Mouse (Mus musculus): ENCODE measurements around the gene Lsm12. TPM values are rescaled to one million over a fixed set of nuclear protein-coding genes. Genes with fewer than 3 reads are reported as not detected.

The Lsm12 gene
- polyA plus RNA-seq, 1 experiment from 2014 or later = 83.4 TPM

DNA sequence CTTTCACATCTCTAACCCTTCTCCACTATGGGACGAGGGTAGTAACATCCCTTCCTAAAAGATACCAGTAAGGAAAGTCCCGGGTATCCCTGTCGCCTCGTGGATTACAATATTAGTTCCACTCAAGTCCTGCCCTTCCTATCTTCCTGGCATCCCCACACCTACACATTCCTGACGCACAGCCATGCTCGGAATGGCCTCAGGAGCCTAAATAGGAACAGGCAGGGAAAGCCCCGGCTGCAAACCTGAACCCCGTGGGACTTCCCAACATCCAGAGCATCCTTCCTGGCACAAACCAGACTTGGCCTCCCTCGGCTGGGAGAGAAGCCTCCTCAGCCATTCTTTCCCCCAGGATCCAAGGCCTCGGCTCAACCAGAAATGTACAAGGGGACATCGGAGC is 30.4 kb upstream of the Lsm12 start:
- no peaks in the 10 kb centered on the region for H3K27me3 ChIP-seq
- H3K4me1 ChIP-seq (replicated peaks) = peaks cover 95% of the 10 kb centered on the region
- H3K4me2 ChIP-seq = peak overlapping the region; percentile 83
- ATAC-seq (replicated peaks; ENCODE audit: insufficient number of reproducible peaks, insufficient read depth, low FRiP score, low read depth) = no peak
- H3K4me3 ChIP-seq = peak overlapping the region; percentile 68
- peak overlapping the region; percentile 55 for H3K9ac ChIP-seq
- WGBS = 32% methylated on average over 11 of the region's 11 CpGs
- H3K27ac ChIP-seq = peak overlapping the region; percentile 95
- H3K36me3 ChIP-seq = no peaks in the 10 kb centered on the region
- H3K9me3 ChIP-seq (replicated peaks) = no peaks in the 10 kb centered on the region

DNA sequence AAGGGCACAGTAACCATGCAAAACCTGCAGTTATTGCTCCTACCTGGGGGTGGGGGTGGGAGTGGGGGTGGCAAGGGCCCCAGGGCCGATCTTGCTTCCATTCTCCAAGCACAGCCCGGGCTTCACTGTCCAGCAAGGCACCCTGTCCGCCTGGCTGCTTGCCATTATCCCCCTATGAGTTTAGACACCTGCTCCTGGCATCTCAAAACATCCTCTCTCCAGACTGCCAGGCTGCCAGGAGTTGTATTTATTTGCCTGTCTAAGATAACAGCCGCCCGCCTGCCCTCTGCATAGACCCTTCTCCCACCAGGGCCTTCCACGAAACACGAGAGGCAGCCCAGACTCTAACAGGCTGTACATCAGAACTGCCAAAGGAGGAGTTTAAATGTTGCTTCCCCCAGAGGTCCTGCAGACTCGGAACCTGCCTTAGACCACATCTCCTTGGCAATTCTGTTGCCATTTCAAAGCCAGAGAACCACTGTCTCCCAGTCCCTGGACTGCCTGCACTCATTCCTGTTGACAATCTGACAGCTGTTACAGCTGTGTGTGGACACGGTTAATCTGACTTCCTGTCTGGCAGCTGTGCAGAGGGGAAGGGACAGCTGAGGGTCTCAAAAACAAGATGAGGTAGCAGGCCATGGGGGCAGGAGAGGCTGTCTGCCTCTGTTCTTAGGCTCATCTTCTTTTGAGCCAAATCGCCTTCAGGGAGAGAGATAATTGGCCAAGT is 29.5 kb upstream of the Lsm12 start:
- peak overlapping the region; percentile 95 for H3K27ac ChIP-seq
- peak overlapping the region; percentile 83 for H3K4me2 ChIP-seq
- peak overlapping the region; percentile 11 for H3K9ac ChIP-seq
- 19% methylated on average over 10 of the region's 10 CpGs for WGBS
- 0 out of 2 replicates have a peak overlapping the region, but pooled peaks have one; percentile 1 for H3K4me3 ChIP-seq
- H3K36me3 ChIP-seq = no peaks in the 10 kb centered on the region
- no peaks in the 10 kb centered on the region for H3K27me3 ChIP-seq
- no peaks in the 10 kb centered on the region for H3K9me3 ChIP-seq (replicated peaks)
- H3K4me1 ChIP-seq (replicated peaks) = peaks cover 95% of the 10 kb centered on the region
- no peak for ATAC-seq (replicated peaks; ENCODE audit: insufficient number of reproducible peaks, insufficient read depth, low FRiP score, low read depth)

DNA sequence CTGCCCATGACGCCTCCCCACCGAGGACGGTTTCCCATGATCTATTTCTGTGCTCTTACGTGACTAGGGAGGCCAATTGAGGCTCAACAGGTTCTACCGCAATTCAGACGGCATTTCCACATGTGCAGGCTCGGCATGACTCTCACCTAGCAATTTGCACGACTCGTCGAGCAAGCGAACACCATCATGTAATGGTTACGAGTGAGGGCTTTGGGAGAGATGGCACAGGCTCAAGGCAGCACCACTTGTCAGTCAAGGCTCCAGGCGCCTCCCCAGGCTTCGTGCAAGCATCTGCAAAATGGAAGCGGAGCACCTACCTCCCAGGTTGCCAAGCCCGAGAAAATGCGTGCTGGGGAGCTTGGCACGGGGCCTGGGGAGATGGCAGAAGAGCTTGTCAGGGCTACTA is 26.8 kb upstream of the Lsm12 start:
- 39% methylated on average over 18 of the region's 18 CpGs for WGBS

DNA sequence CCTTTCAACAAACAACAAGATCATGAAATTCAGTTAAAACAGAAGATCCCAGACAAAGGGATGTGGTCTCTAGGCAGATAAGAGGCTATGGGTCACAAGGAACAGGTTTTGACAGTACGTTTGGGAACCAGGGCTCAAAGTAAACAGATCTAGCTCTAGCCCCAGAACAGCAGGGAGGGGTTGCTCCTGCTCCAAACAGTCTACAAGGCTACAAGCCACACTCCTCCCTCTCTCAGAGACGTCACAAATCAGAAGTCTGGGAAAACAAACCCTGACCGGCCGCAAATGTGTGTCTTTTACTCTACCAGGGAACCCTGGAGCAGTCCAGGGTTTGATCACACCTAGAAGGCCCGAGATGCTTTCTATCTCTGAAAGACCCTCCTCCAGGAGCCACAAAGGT is 25.9 kb upstream of the Lsm12 start:
- no peak for ATAC-seq (replicated peaks; ENCODE audit: insufficient number of reproducible peaks, insufficient read depth, low FRiP score, low read depth)
- Histone ChIP-seq H3K4me3 (no peak overlapping the region), H3K36me3 (peaks cover 7% of the 10 kb centered on the region), H3K27me3 (no peaks in the 10 kb centered on the region), H3K4me2 (no peak overlapping the region), H3K4me1 (replicated peaks) (peaks cover 97% of the 10 kb centered on the region), H3K9me3 (replicated peaks) (no peaks in the 10 kb centered on the region), H3K27ac (peak overlapping the region; percentile 76), H3K9ac (no peak overlapping the region; the same call in 1 of the 2 replicates)
- 59% methylated on average over 5 of the region's 5 CpGs for WGBS

More for the DNA sequence above, 26.8 kb upstream of the Lsm12 start:
- no peak overlapping the region for H3K4me3 ChIP-seq
- ATAC-seq (replicated peaks; ENCODE audit: insufficient number of reproducible peaks, insufficient read depth, low FRiP score, low read depth) = no peak
- peak overlapping the region; percentile 42 for H3K4me2 ChIP-seq
- H3K9me3 ChIP-seq (replicated peaks) = no peaks in the 10 kb centered on the region
- H3K36me3 ChIP-seq = no peaks in the 10 kb centered on the region
- H3K4me1 ChIP-seq (replicated peaks) = peaks cover 97% of the 10 kb centered on the region
- H3K27me3 ChIP-seq = no peaks in the 10 kb centered on the region
- no peak overlapping the region for H3K9ac ChIP-seq
- peak overlapping the region; percentile 76 for H3K27ac ChIP-seq

DNA sequence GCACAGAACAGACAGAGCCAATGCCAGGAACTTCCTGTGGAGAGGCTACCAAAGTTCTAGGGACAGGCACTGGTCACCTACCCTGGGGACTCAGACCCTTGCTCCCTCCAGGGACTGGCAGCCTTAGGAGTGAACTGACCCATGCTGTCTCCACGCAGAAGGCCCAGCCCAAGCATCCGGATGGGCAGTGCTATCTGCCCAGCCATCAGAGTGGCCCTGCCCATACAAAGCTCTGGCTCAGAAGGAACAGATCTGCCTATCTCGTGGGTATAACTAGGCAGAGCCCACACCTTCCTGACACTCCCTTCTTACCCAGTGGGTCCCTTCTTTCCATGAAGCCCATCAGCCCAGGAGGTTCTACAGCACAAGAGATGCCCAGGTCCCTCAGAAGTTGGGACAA is 25.1 kb upstream of the Lsm12 start:
- no peaks in the 10 kb centered on the region for H3K9me3 ChIP-seq (replicated peaks)
- H3K27me3 ChIP-seq = no peaks in the 10 kb centered on the region
- 56% methylated on average over 3 of the region's 3 CpGs for WGBS
- H3K36me3 ChIP-seq = peaks cover 13% of the 10 kb centered on the region
- no peak overlapping the region for H3K4me2 ChIP-seq
- ATAC-seq (replicated peaks; ENCODE audit: insufficient number of reproducible peaks, insufficient read depth, low FRiP score, low read depth) = no peak
- no peak overlapping the region for H3K27ac ChIP-seq
- peaks cover 93% of the 10 kb centered on the region for H3K4me1 ChIP-seq (replicated peaks)
- no peak overlapping the region for H3K9ac ChIP-seq
- H3K4me3 ChIP-seq = no peak overlapping the region

DNA sequence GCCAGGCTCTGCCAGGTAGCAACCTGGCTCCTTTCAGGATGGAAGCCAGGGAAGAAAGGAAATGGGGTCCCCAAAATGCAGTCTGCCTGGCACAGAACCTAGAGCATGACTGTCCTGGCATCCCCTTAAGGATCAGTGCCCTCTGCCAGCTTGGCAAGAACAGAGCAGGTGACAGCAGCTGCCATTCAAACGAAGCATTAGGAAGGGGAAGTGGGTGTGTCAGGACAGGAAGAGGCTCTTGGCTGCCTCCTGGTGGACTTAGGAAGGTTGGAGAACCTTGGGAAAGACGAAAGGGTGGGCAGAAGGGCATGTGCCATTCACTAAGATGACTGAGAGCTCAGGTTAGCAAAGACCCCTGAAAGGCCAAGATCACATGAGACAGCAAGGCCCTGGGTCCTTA is 24.6 kb upstream of the Lsm12 start:
- H3K27me3 ChIP-seq = no peaks in the 10 kb centered on the region
- 38% methylated on average over 2 of the region's 2 CpGs for WGBS
- peak overlapping the region; percentile 79; the same call in 1 of the 2 replicates for H3K27ac ChIP-seq
- H3K4me3 ChIP-seq = no peak overlapping the region
- ATAC-seq (replicated peaks; ENCODE audit: insufficient number of reproducible peaks, insufficient read depth, low FRiP score, low read depth) = no peak
- H3K9me3 ChIP-seq (replicated peaks) = no peaks in the 10 kb centered on the region
- peaks cover 93% of the 10 kb centered on the region for H3K4me1 ChIP-seq (replicated peaks)
- H3K4me2 ChIP-seq = no peak overlapping the region
- peaks cover 13% of the 10 kb centered on the region for H3K36me3 ChIP-seq
- no peak overlapping the region for H3K9ac ChIP-seq

DNA sequence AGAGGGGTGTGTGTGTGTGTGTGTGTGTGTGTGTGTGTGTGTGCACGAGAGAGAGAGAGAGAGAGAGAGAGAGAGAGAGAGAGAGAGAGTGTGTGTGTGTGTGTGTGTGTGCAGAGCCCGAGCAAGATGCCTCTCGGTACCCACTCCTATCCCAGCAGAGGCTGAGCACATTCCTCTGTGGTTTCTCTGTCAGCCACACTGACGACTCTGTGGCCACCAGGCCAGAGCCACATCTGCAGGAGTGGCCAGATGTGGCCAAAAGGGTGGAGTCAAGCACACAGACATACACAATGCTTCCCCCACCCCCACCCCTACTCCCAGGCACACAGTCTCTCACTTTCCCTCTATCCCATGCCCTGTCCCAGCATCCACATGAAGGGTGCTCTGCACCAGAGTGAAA is 23.8 kb upstream of the Lsm12 start:
- no peak overlapping the region for H3K4me2 ChIP-seq
- H3K4me1 ChIP-seq (replicated peaks) = peaks cover 93% of the 10 kb centered on the region
- no peaks in the 10 kb centered on the region for H3K9me3 ChIP-seq (replicated peaks)
- no peak for ATAC-seq (replicated peaks; ENCODE audit: insufficient number of reproducible peaks, insufficient read depth, low FRiP score, low read depth)
- H3K9ac ChIP-seq = no peak overlapping the region
- 30% methylated on average over 3 of the region's 4 CpGs for WGBS
- peaks cover 21% of the 10 kb centered on the region for H3K36me3 ChIP-seq
- peak overlapping the region; percentile 79 for H3K27ac ChIP-seq
- H3K27me3 ChIP-seq = no peaks in the 10 kb centered on the region
- no peak overlapping the region for H3K4me3 ChIP-seq

DNA sequence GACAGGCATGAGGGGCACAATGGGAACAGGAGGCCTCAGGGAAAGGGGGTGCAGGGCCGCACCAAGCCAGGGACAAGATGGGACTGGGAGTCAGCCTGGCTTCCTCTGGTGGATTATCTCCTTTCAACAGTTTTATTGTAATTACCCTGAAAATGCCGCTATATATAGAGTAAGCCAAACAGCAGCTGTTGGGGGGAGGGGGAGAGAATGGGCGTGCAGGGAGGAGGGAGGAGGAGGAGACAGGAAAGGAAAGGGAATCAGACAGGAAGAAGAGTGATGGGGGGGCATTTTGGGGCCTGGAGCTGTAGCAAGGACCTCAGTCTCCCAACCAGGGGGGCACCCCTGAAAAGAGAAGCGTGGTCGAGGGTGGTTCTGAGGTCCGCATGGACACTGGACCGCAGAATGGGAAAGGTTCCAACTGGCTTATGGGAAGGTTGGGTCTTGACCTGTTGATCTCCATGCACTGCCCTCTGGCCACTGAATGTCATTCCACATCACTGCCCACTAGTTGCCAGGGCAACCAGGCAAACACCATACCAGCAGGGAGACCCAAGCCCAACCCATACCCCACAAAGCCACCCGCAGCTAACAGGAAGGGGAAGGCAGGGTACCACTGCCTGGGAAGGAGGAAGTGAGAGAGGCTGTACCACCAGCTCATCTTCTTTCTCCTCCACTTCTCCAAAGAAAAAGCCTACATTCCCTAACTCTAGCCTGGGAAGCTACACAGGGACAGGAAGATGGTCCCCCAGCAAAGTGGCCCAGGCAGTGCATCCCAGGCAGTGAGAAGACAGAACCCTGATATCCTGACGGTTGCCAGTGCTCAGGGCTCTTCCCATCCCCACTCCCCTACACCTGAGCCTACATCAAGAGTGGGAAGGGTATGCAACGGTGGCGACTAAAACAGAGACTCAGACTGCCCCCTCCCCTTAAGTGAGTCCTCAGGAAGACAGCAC is 23.0 kb upstream of the Lsm12 start:
- WGBS = 37% methylated on average over 11 of the region's 11 CpGs
- H3K9me3 ChIP-seq (replicated peaks) = no peaks in the 10 kb centered on the region
- H3K27me3 ChIP-seq = no peaks in the 10 kb centered on the region
- peak overlapping the region; percentile 79 for H3K27ac ChIP-seq
- 0 out of 2 replicates have a peak, but pooled peaks have one; percentile 16 for ATAC-seq (replicated peaks; ENCODE audit: insufficient number of reproducible peaks, insufficient read depth, low FRiP score, low read depth)
- peak overlapping the region; percentile 42 for H3K4me2 ChIP-seq
- H3K36me3 ChIP-seq = peaks cover 28% of the 10 kb centered on the region
- H3K4me3 ChIP-seq = no peak overlapping the region
- peaks cover 89% of the 10 kb centered on the region for H3K4me1 ChIP-seq (replicated peaks)
- H3K9ac ChIP-seq = peak overlapping the region; percentile 26; the same call in 1 of the 2 replicates

DNA sequence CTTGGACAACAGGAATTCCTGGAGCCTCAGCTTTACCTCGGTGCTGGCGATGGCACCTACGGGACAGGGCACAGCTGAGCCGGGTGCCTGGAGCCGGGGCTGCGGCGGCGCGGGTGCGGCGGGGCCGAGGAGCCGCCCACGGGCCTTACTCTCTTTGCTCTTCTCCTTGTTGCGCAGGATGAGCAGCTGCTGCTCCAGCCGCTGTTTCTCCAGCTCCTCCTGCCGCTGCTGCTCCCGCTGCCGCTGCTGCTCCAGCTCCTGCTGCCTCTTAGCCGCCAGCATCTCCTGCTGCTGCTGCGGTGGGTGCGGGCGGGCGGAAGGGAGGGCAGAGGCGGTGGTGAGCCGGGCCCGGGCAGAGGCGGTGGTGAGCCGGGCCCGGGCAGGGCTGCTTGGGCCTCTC is 21.4 kb upstream of the Lsm12 start:
- H3K36me3 ChIP-seq = peaks cover 43% of the 10 kb centered on the region
- no peak overlapping the region for H3K4me2 ChIP-seq
- peaks cover 74% of the 10 kb centered on the region for H3K4me1 ChIP-seq (replicated peaks)
- H3K4me3 ChIP-seq = no peak overlapping the region
- no peaks in the 10 kb centered on the region for H3K27me3 ChIP-seq
- no peak for ATAC-seq (replicated peaks; ENCODE audit: insufficient number of reproducible peaks, insufficient read depth, low FRiP score, low read depth)
- H3K9ac ChIP-seq = 0 out of 2 replicates have a peak overlapping the region, but pooled peaks have one; percentile 19
- no peak overlapping the region for H3K27ac ChIP-seq
- H3K9me3 ChIP-seq (replicated peaks) = no peaks in the 10 kb centered on the region
- WGBS = 73% methylated on average over 30 of the region's 30 CpGs

DNA sequence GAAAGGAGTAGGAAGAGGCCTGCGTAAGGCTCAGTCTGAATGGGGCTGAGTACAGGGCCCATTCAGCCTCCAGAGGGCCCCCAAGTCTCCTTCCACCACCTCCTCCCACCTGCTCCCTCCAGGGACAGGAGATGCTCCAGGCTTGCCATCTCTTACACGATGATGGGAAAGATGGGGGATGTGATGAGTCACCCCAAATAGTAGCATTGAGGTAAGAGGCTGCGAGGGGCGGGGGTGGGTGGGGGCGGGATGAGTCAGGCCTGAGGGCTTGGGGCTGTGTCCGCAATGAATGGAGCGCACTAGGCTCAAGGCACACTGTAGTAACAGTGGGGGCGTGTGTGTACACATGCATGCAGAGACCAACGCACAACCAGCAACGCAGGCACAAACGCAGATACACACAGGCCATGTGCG is 16.3 kb upstream of the Lsm12 start:
- H3K27me3 ChIP-seq = no peaks in the 10 kb centered on the region
- WGBS = 80% methylated on average over 12 of the region's 12 CpGs
- ATAC-seq (replicated peaks; ENCODE audit: insufficient number of reproducible peaks, insufficient read depth, low FRiP score, low read depth) = no peak
- peaks cover 23% of the 10 kb centered on the region for H3K4me1 ChIP-seq (replicated peaks)
- H3K4me3 ChIP-seq = no peak overlapping the region
- peaks cover 89% of the 10 kb centered on the region for H3K36me3 ChIP-seq
- no peak overlapping the region for H3K4me2 ChIP-seq
- no peak overlapping the region for H3K9ac ChIP-seq
- no peak overlapping the region for H3K27ac ChIP-seq
- H3K9me3 ChIP-seq (replicated peaks) = no peaks in the 10 kb centered on the region

DNA sequence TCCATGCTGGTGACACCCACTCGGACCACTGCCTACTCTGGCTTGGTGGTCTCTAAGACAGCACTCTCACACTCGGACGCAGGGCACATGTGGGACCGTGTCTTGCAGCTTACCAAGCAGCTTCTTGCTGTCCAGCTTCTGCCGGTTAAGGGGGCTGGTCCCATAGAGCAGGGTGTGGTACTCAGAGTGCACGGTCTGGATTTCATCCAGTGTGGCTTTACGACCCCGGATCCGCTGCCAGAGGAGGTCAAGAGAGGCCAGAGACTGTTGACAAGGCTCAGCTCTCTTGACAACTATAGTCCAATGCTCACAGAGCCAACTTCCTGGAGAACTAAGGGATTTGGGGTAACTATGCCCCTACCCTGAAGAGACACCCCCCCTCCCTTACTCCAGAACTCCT is 14.8 kb upstream of the Lsm12 start:
- no peaks in the 10 kb centered on the region for H3K27me3 ChIP-seq
- peaks cover 94% of the 10 kb centered on the region for H3K36me3 ChIP-seq
- no peak overlapping the region for H3K27ac ChIP-seq
- no peak overlapping the region for H3K9ac ChIP-seq
- H3K9me3 ChIP-seq (replicated peaks) = no peaks in the 10 kb centered on the region
- H3K4me2 ChIP-seq = no peak overlapping the region
- WGBS = 47% methylated on average over 9 of the region's 9 CpGs
- ATAC-seq (replicated peaks; ENCODE audit: insufficient number of reproducible peaks, insufficient read depth, low FRiP score, low read depth) = no peak
- H3K4me3 ChIP-seq = no peak overlapping the region
- H3K4me1 ChIP-seq (replicated peaks) = peaks cover 15% of the 10 kb centered on the region
